Mouse (Mus musculus) forebrain, embryonic 14.5 days (tissue): ENCODE results near the gene Pcyt1b. TPM values are rescaled to one million over a fixed set of nuclear protein-coding genes. Genes with fewer than 3 reads are reported as not detected.

Experiments used
- ATAC-seq: fragments of 200-750 bp; cut with Nextera tagmentation; 2 replicates; pipeline ENCODE4 v1.8.0; 2017; ENCODE audit warnings: mild to moderate bottlenecking, moderate library complexity
- DNase-seq: peaks from one replicate; pipeline ENCODE4 v3.0.0-alpha.2; 2015; ENCODE audit warnings: low spot score
- H3K27ac ChIP-seq: fragments of 300-500 bp; sonication (generic); 2 replicates; pipeline ENCODE4 v1.5.1; 2014; ENCODE audit warnings: low read depth, mild to moderate bottlenecking, control low read depth, low read length, moderate library complexity
- H3K27me3 ChIP-seq: fragments of 300-500 bp; sonication (generic); replicated peaks from 2 replicates; pipeline ENCODE4 v1.6.1; 2014; ENCODE audit warnings: low read length, control low read depth, mixed read lengths; ENCODE audit not compliant: control insufficient read depth, insufficient read depth
- H3K36me3 ChIP-seq: fragments of 300-500 bp; sonication (generic); 2 replicates; pipeline ENCODE4 v1.6.1; 2014; ENCODE audit warnings: low read length, control low read depth; ENCODE audit not compliant: control insufficient read depth, insufficient read depth
- H3K4me1 ChIP-seq: fragments of 300-500 bp; sonication (generic); 2 replicates; pipeline ENCODE4 v1.6.1; 2014; ENCODE audit warnings: antibody characterized with exemption, low read length, control low read depth; ENCODE audit not compliant: control insufficient read depth, insufficient read depth
- H3K4me2 ChIP-seq: fragments of 300-500 bp; sonication (generic); 2 replicates; pipeline ENCODE4 v1.6.1; 2014; ENCODE audit warnings: mild to moderate bottlenecking, control low read depth, low read length
- H3K4me3 ChIP-seq: fragments of 300-500 bp; sonication (generic); 2 replicates; pipeline ENCODE4 v1.5.1; 2014; ENCODE audit warnings: low read depth, low read length, control low read depth
- H3K9ac ChIP-seq: fragments of 300-500 bp; sonication (generic); 2 replicates; pipeline ENCODE4 v1.6.1; 2014; ENCODE audit warnings: mild to moderate bottlenecking, low read length, control low read depth, moderate library complexity
- H3K9me3 ChIP-seq: fragments of 300-500 bp; sonication (generic); replicated peaks from 2 replicates; pipeline ENCODE4 v1.6.1; 2016; ENCODE audit warnings: low read length, control low read depth, mixed read lengths; ENCODE audit not compliant: control insufficient read depth
- WGBS: fragments of 180-500 bp; shearing (Covaris S2); extraction: QIAGEN DNeasy Blood & Tissue Kit; methylation state at CpG from one replicate; pipeline ENCODE4 v1.1.7; 2014; 5-methylcytosine and 5-hydroxymethylcytosine counted together
- polyA plus RNA-seq: library from polyadenylated mRNA; unstranded; fragments of >200 nt; fragmentation: Nextera tagmentation; extraction: Ambion mirVana; gene quantifications from 2 replicates; pipeline ENCODE4 v1.2.1, GENCODE M21; 2014

Pcyt1b gene
- polyA plus RNA-seq, 1 experiment from 2014 or later = 11.3 TPM

GRCm38 (mm10) chrX:93663919-93664586, 9.4 kb downstream of the Pcyt1b start:
- no peak for ATAC-seq
- Histone ChIP-seq H3K27me3 (no peaks in the 10 kb centered on the region), H3K4me1 (no peaks in the 10 kb centered on the region), H3K9ac (no peak overlapping the region), H3K27ac (no peak overlapping the region), H3K4me2 (no peak overlapping the region), H3K36me3 (no peaks in the 10 kb centered on the region), H3K9me3 (no peaks in the 10 kb centered on the region), H3K4me3 (no peak overlapping the region)
- DNase-seq = no peak
- 89% methylated on average over 5 of the region's 5 CpGs for WGBS

- no peak overlapping the region for H3K9ac ChIP-seq
- H3K4me3 ChIP-seq = no peak overlapping the region
- no peaks in the 10 kb centered on the region for H3K36me3 ChIP-seq
- H3K27ac ChIP-seq = no peak overlapping the region
- 82% methylated on average over 4 of the region's 4 CpGs for WGBS
- no peaks in the 10 kb centered on the region for H3K4me1 ChIP-seq
- H3K9me3 ChIP-seq = no peaks in the 10 kb centered on the region
- H3K27me3 ChIP-seq = no peaks in the 10 kb centered on the region
- DNase-seq (no peak), ATAC-seq (no peak)
- no peak overlapping the region for H3K4me2 ChIP-seq
Measured at GRCm38 (mm10) chrX:93664787-93665186, 10.1 kb downstream of the Pcyt1b start.

GRCm38 (mm10) chrX:93674432-93674831, 19.8 kb downstream of the Pcyt1b start:
- H3K4me3 ChIP-seq = peak overlapping the region; percentile 35; the same call in 1 of the 2 replicates
- H3K4me1 ChIP-seq = 0 out of 2 replicates have a peak, but pooled peaks cover 2% of the 10 kb centered on the region
- H3K27ac ChIP-seq = peak overlapping the region; percentile 93
- no peaks in the 10 kb centered on the region for H3K36me3 ChIP-seq
- peak overlapping the region; percentile 42 for H3K4me2 ChIP-seq
- H3K27me3 ChIP-seq = no peaks in the 10 kb centered on the region
- 53% methylated on average over 3 of the region's 3 CpGs for WGBS
- no peaks in the 10 kb centered on the region for H3K9me3 ChIP-seq
- peak; percentile 15; the same call in 1 of the 2 replicates for ATAC-seq
- H3K9ac ChIP-seq = no peak overlapping the region
- DNase-seq = no peak

- H3K27me3 ChIP-seq = no peaks in the 10 kb centered on the region
- H3K9me3 ChIP-seq = no peaks in the 10 kb centered on the region
- peak overlapping the region; percentile 35 for H3K4me3 ChIP-seq
- DNase-seq (peak; percentile 86), ATAC-seq (peak; percentile 99)
- peak overlapping the region; percentile 42 for H3K4me2 ChIP-seq
- 25% methylated on average over 19 of the region's 19 CpGs for WGBS
- H3K27ac ChIP-seq = peak overlapping the region; percentile 93
- no peaks in the 10 kb centered on the region for H3K36me3 ChIP-seq
- peak overlapping the region; percentile 63 for H3K9ac ChIP-seq
- 0 out of 2 replicates have a peak, but pooled peaks cover 2% of the 10 kb centered on the region for H3K4me1 ChIP-seq
Measured at GRCm38 (mm10) chrX:93674836-93675795, 20.5 kb downstream of the Pcyt1b start.

GRCm38 (mm10) chrX:93676228-93676627, 21.6 kb downstream of the Pcyt1b start:
- H3K4me2 ChIP-seq = peak overlapping the region; percentile 42

GRCm38 (mm10) chrX:93689287-93689686, 34.6 kb downstream of the Pcyt1b start:
- DNase-seq (no peak), ATAC-seq (no peak)
- Histone ChIP-seq H3K9ac (no peak overlapping the region), H3K27me3 (no peaks in the 10 kb centered on the region), H3K4me3 (no peak overlapping the region), H3K27ac (no peak overlapping the region), H3K36me3 (no peaks in the 10 kb centered on the region), H3K4me1 (no peaks in the 10 kb centered on the region), H3K4me2 (no peak overlapping the region), H3K9me3 (no peaks in the 10 kb centered on the region)
- 82% methylated on average over 6 of the region's 6 CpGs for WGBS

More at GRCm38 (mm10) chrX:93676228-93676627, 21.6 kb downstream of the Pcyt1b start:
- Histone ChIP-seq H3K9ac (peak overlapping the region; percentile 63; the same call in 1 of the 2 replicates), H3K9me3 (no peaks in the 10 kb centered on the region), H3K4me3 (peak overlapping the region; percentile 35), H3K4me1 (0 out of 2 replicates have a peak, but pooled peaks cover 2% of the 10 kb centered on the region), H3K27ac (peak overlapping the region; percentile 93; the same call in 1 of the 2 replicates), H3K27me3 (no peaks in the 10 kb centered on the region), H3K36me3 (no peaks in the 10 kb centered on the region)
- ATAC-seq (no peak), DNase-seq (no peak)
- 65% methylated on average over 2 of the region's 2 CpGs for WGBS

- no peaks in the 10 kb centered on the region for H3K4me1 ChIP-seq
- no peak overlapping the region for H3K9ac ChIP-seq
- 83% methylated on average over 8 of the region's 8 CpGs for WGBS
- DNase-seq (no peak), ATAC-seq (no peak)
- H3K27ac ChIP-seq = no peak overlapping the region
- no peaks in the 10 kb centered on the region for H3K36me3 ChIP-seq
- no peak overlapping the region for H3K4me2 ChIP-seq
- H3K4me3 ChIP-seq = no peak overlapping the region
- H3K9me3 ChIP-seq = no peaks in the 10 kb centered on the region
- H3K27me3 ChIP-seq = no peaks in the 10 kb centered on the region
Measured at GRCm38 (mm10) chrX:93690672-93691071, 36.0 kb downstream of the Pcyt1b start.

GRCm38 (mm10) chrX:93697596-93697995, 42.9 kb downstream of the Pcyt1b start:
- no peaks in the 10 kb centered on the region for H3K27me3 ChIP-seq
- no peak for DNase-seq
- no peaks in the 10 kb centered on the region for H3K36me3 ChIP-seq
- no peak overlapping the region for H3K4me2 ChIP-seq
- no peak overlapping the region for H3K4me3 ChIP-seq
- H3K9me3 ChIP-seq = no peaks in the 10 kb centered on the region
- no peak overlapping the region for H3K27ac ChIP-seq
- no peak overlapping the region for H3K9ac ChIP-seq
- no peaks in the 10 kb centered on the region for H3K4me1 ChIP-seq
- ATAC-seq = no peak
- WGBS = 90% methylated on average over 1 of the region's 1 CpGs
